Mouse (Mus musculus) left cerebral cortex, adult 2 months (tissue): Measurements from ENCODE around the gene Lsamp. TPM values are rescaled to one million over a fixed set of nuclear protein-coding genes. Genes with fewer than 3 reads are reported as not detected.

Experiments used
- DNase-seq, 2 experiments: peaks; one replicate each; pipeline ENCODE4 v3.0.0; 2021 to 2022; ENCODE audit warnings: low spot score in 2 of 2, mixed read lengths in 1 of 2; ENCODE audit errors: extremely low spot score in 1 of 2
- H3K27ac ChIP-seq: fragments of 200-600 bp; 2 replicates; pipeline ENCODE4 v1.8.1; 2022
- H3K4me3 ChIP-seq: fragments of 200-600 bp; 2 replicates; pipeline ENCODE4 v1.8.1; 2022
- CTCF ChIP-seq: fragments of 200-600 bp; IDR thresholded peaks from 2 replicates; pipeline ENCODE4 v1.8.1; 2022; ENCODE audit warnings: antibody characterized with exemption, mild to moderate bottlenecking, moderate library complexity
- intact Hi-C: fragments of 180-260 bp; cut with DNase I; formaldehyde crosslinking; loops from one replicate; pipeline ENCODE4 v1.15.1; 2025
- total RNA-seq, 2 experiments: library from RNA; stranded (reverse); gene quantifications; 2 replicates each; pipeline ENCODE4 v1.2.3; 2021

Gene Lsamp
- total RNA-seq, 2 experiments from 2014 or later = 245 to 265 TPM

- Histone ChIP-seq H3K27ac (peak overlapping the region; percentile 52), H3K4me3 (no peak overlapping the region)
- intact Hi-C loops = loop anchor here (1.0 to 10.0 kb wide), 2 partner anchors 35 to 156 kb away; no protein-coding TSS in a partner anchor
- DNase-seq = no peak
- TF ChIP-seq CTCF = no peak
These were observed 1916.6 kb downstream of the Lsamp start for GRCm38 (mm10) chr16:41900783-41901182.

GRCm38 (mm10) chr16:41903654-41904053 lies 1919.5 kb downstream of the Lsamp start:
- intact Hi-C loops = loop anchor here (10.0 kb wide), 1 partner anchor 159 kb away; no protein-coding TSS in a partner anchor
- DNase-seq = no peak
- H3K4me3 ChIP-seq = no peak overlapping the region
- peak overlapping the region; percentile 40; the same call in 1 of the 2 replicates for H3K27ac ChIP-seq
- TF ChIP-seq CTCF = no peak

- Histone ChIP-seq H3K4me3 (no peak overlapping the region), H3K27ac (peak overlapping the region; percentile 24; the same call in 1 of the 2 replicates)
- no peak for DNase-seq
- TF ChIP-seq CTCF = no peak
- intact Hi-C loops = no loop called here
These were observed 1928.5 kb downstream of the Lsamp start for GRCm38 (mm10) chr16:41912584-41913193.

GRCm38 (mm10) chr16:41913346-41913745 lies 1929.2 kb downstream of the Lsamp start:
- no peak for TF ChIP-seq CTCF
- H3K27ac ChIP-seq = 0 out of 2 replicates have a peak overlapping the region, but pooled peaks have one; percentile 24
- intact Hi-C loops = no loop called here
- DNase-seq = no peak
- no peak overlapping the region for H3K4me3 ChIP-seq

GRCm38 (mm10) chr16:41916342-41916741 lies 1932.2 kb downstream of the Lsamp start:
- H3K4me3 ChIP-seq = no peak overlapping the region
- no peak for TF ChIP-seq CTCF
- DNase-seq = no peak
- H3K27ac ChIP-seq = no peak overlapping the region
- intact Hi-C loops = no loop called here

- Histone ChIP-seq H3K4me3 (no peak overlapping the region), H3K27ac (no peak overlapping the region)
- no peak for DNase-seq
- TF ChIP-seq CTCF = no peak
- intact Hi-C loops = no loop called here
These were observed 1933.1 kb downstream of the Lsamp start for GRCm38 (mm10) chr16:41917057-41917821.

- intact Hi-C loops = no loop called here
- no peak for TF ChIP-seq CTCF
- H3K27ac ChIP-seq = no peak overlapping the region
- DNase-seq = no peak
- H3K4me3 ChIP-seq = no peak overlapping the region
These were observed 1945.4 kb downstream of the Lsamp start for GRCm38 (mm10) chr16:41929546-41929945.

- TF ChIP-seq CTCF = no peak
- DNase-seq = peak in 1 of 2 experiments; percentile 34
These were observed 1951.5 kb downstream of the Lsamp start for GRCm38 (mm10) chr16:41935701-41936100.

GRCm38 (mm10) chr16:41936908-41937595 lies 1952.9 kb downstream of the Lsamp start:
- H3K27ac ChIP-seq = peak overlapping the region; percentile 86
- intact Hi-C loops = loop anchor here (10.0 kb wide), 1 partner anchor 402 kb away; no protein-coding TSS in a partner anchor
- TF ChIP-seq CTCF = no peak
- DNase-seq = no peak
- no peak overlapping the region for H3K4me3 ChIP-seq

More at GRCm38 (mm10) chr16:41935701-41936100, 1951.5 kb downstream of the Lsamp start:
- intact Hi-C loops = loop anchor here (1.0 to 10.0 kb wide), 3 partner anchors 34 to 401 kb away; no protein-coding TSS in a partner anchor
- Histone ChIP-seq H3K27ac (peak overlapping the region; percentile 86), H3K4me3 (no peak overlapping the region)

GRCm38 (mm10) chr16:41937596-41937990 lies 1953.4 kb downstream of the Lsamp start:
- H3K4me3 ChIP-seq = no peak overlapping the region
- peak overlapping the region; percentile 82 for H3K27ac ChIP-seq
- intact Hi-C loops = loop anchor here (10.0 kb wide), 1 partner anchor 403 kb away; no protein-coding TSS in a partner anchor
- DNase-seq = no peak
- no peak for TF ChIP-seq CTCF

- intact Hi-C loops = loop anchor here (2.0 to 10.0 kb wide), 3 partner anchors 59 to 403 kb away; no protein-coding TSS in a partner anchor
These were observed 1954.1 kb downstream of the Lsamp start for GRCm38 (mm10) chr16:41938258-41938657.

More at GRCm38 (mm10) chr16:41938258-41938657, 1954.1 kb downstream of the Lsamp start:
- H3K4me3 ChIP-seq = no peak overlapping the region
- TF ChIP-seq CTCF = no peak
- peak overlapping the region; percentile 82 for H3K27ac ChIP-seq
- peak in 1 of 2 experiments; percentile 43 for DNase-seq
